Mouse (Mus musculus) gastrocnemius, adult 2 months (tissue): ENCODE measurements around the gene Atf7ip. TPM values are rescaled to one million over a fixed set of nuclear protein-coding genes. Genes with fewer than 3 reads are reported as not detected.
"Not testable (repeated sequence)": the region's sequence is repeated elsewhere in the genome, so short reads cannot be mapped to it uniquely, and the experiment has no call there.

Source experiments
- DNase-seq: peaks from one replicate; pipeline ENCODE4 v3.0.0; 2022
- H3K27ac ChIP-seq: fragments of 200-600 bp; 2 replicates; pipeline ENCODE4 v1.8.1; 2022; ENCODE audit warnings: mild to moderate bottlenecking
- H3K4me3 ChIP-seq: fragments of 200-600 bp; 2 replicates; pipeline ENCODE4 v1.8.1; 2022; ENCODE audit warnings: mild to moderate bottlenecking, moderate library complexity
- CTCF ChIP-seq: fragments of 200-600 bp; IDR thresholded peaks from 2 replicates; pipeline ENCODE4 v1.8.1; 2022; ENCODE audit warnings: antibody characterized with exemption, mild to moderate bottlenecking, moderate library complexity
- intact Hi-C: fragments of 180-260 bp; cut with DNase I; formaldehyde crosslinking; loops from one replicate; pipeline ENCODE4 v1.15.1; 2025
- long read RNA-seq, 2 experiments: library from polyadenylated mRNA; stranded (forward); transcript quantifications; one replicate each; pipeline ENCODE4 v2.0.0; 2021
- total RNA-seq, 2 experiments: library from RNA; stranded (reverse); gene quantifications; 2 replicates each; pipeline ENCODE4 v1.2.3; 2021

The Atf7ip gene
- 10 to 100 TPM; 43.4 to 46.9 TPM for total RNA-seq
- long read RNA-seq, experiment 1, partial matches to known transcripts = 6 of 7 reads
- long read RNA-seq, experiment 1, other reads (novel, unspliced or antisense) = 1 of 7 reads
- long read RNA-seq, experiment 2, full-length matches to known transcripts = 3 of 4 reads
- long read RNA-seq, experiment 2, partial matches to known transcripts = 0 of 4 reads
- long read RNA-seq, experiment 2, other reads (novel, unspliced or antisense) = 1 of 4 reads

- H3K4me3 ChIP-seq, DNase-seq, H3K27ac ChIP-seq, intact Hi-C loops: not testable (repeated sequence)
Measured at GRCm38 (mm10) chr6:136505867-136506266, at the start of gene Atf7ip. TSS of gene Atf7ip (plus strand) at chr6:136506167.

GRCm38 (mm10) chr6:136456302-136456701 is 49.7 kb upstream of the Atf7ip start:
- Histone ChIP-seq H3K4me3 (no peak overlapping the region), H3K27ac (no peak overlapping the region)
- DNase-seq = no peak
- no peak for TF ChIP-seq CTCF
- intact Hi-C loops = no loop called here

- no peak for TF ChIP-seq CTCF
- no peak overlapping the region for H3K4me3 ChIP-seq
- no peak for DNase-seq
- intact Hi-C loops = loop anchor here (2.0 kb wide), 1 partner anchor 22 kb away; no protein-coding TSS in a partner anchor
- H3K27ac ChIP-seq = no peak overlapping the region
Measured at GRCm38 (mm10) chr6:136459156-136459555, 46.8 kb upstream of the Atf7ip start.

GRCm38 (mm10) chr6:136463491-136463890 is 42.5 kb upstream of the Atf7ip start:
- H3K4me3 ChIP-seq = no peak overlapping the region; the same call in 1 of the 2 replicates
- no peak for TF ChIP-seq CTCF
- DNase-seq = no peak
- intact Hi-C loops = no loop called here
- H3K27ac ChIP-seq = peak overlapping the region; percentile 91; the same call in 1 of the 2 replicates

GRCm38 (mm10) chr6:136464121-136464621 is 41.8 kb upstream of the Atf7ip start:
- Histone ChIP-seq H3K27ac (peak overlapping the region; percentile 91), H3K4me3 (peak overlapping the region; percentile 13; the same call in 1 of the 2 replicates)
- intact Hi-C loops = loop anchor here (2.0 kb wide), 1 partner anchor 41 kb away; no protein-coding TSS in a partner anchor
- DNase-seq = peak; percentile 44
- no peak for TF ChIP-seq CTCF

GRCm38 (mm10) chr6:136465021-136465420 is 40.9 kb upstream of the Atf7ip start:
- DNase-seq = no peak
- no peak for TF ChIP-seq CTCF
- peak overlapping the region; percentile 91 for H3K27ac ChIP-seq
- H3K4me3 ChIP-seq = no peak overlapping the region
- intact Hi-C loops = loop anchor here (2.0 kb wide), 1 partner anchor 42 kb away; no protein-coding TSS in a partner anchor

- Histone ChIP-seq H3K4me3 (peak overlapping the region; percentile 55), H3K27ac (peak overlapping the region; percentile 91)
- intact Hi-C loops = loop anchor here (1.0 to 2.0 kb wide), 2 partner anchors 43 to 53 kb away; no protein-coding TSS in a partner anchor
- peak; percentile 70 for TF ChIP-seq CTCF
- DNase-seq = peak; percentile 74
Measured at GRCm38 (mm10) chr6:136465959-136466381, 40.0 kb upstream of the Atf7ip start.

- Histone ChIP-seq H3K27ac (peak overlapping the region; percentile 91), H3K4me3 (peak overlapping the region; percentile 31)
- DNase-seq = peak; percentile 89
- peak; percentile 87 for TF ChIP-seq CTCF
- intact Hi-C loops = loop anchor here (1.0 kb wide), 1 partner anchor 52 kb away; no protein-coding TSS in a partner anchor
Measured at GRCm38 (mm10) chr6:136466956-136467750, 38.8 kb upstream of the Atf7ip start.

GRCm38 (mm10) chr6:136467837-136468236 is 38.1 kb upstream of the Atf7ip start:
- intact Hi-C loops = loop anchor here (1.0 kb wide), 2 partner anchors 64 to 87 kb away; no protein-coding TSS in a partner anchor
- Histone ChIP-seq H3K27ac (peak overlapping the region; percentile 91), H3K4me3 (peak overlapping the region; percentile 31)
- TF ChIP-seq CTCF = no peak
- DNase-seq = peak; percentile 26

GRCm38 (mm10) chr6:136468401-136468912 is 37.5 kb upstream of the Atf7ip start:
- TF ChIP-seq CTCF = no peak
- Histone ChIP-seq H3K4me3 (peak overlapping the region; percentile 6; the same call in 1 of the 2 replicates), H3K27ac (peak overlapping the region; percentile 91)
- DNase-seq = peak; percentile 93
- intact Hi-C loops = loop anchor here (1.0 kb wide), 2 partner anchors 64 to 87 kb away; no protein-coding TSS in a partner anchor

- peak overlapping the region; percentile 91 for H3K27ac ChIP-seq
- intact Hi-C loops = loop anchor here (1.0 kb wide), 2 partner anchors 63 to 86 kb away; no protein-coding TSS in a partner anchor
- no peak overlapping the region for H3K4me3 ChIP-seq
- DNase-seq = peak; percentile 37
- TF ChIP-seq CTCF = no peak
Measured at GRCm38 (mm10) chr6:136468974-136469792, 36.8 kb upstream of the Atf7ip start.
